Mouse (Mus musculus) gastrocnemius, adult 8-10 months (tissue): ENCODE data around the gene Dusp18. TPM values are rescaled to one million over a fixed set of nuclear protein-coding genes. Genes with fewer than 3 reads are reported as not detected.
"Not testable (repeated sequence)": the region's sequence is repeated elsewhere in the genome, so short reads cannot be mapped to it uniquely, and the experiment has no call there.

Source experiments
- DNase-seq, 2 experiments: peaks; one replicate each; pipeline ENCODE4 v3.0.0; 2022; ENCODE audit warnings: low spot score in 2 of 2
- total RNA-seq, 4 experiments: library from RNA; stranded (reverse); gene quantifications; 2 replicates each; pipeline ENCODE4 v1.2.4; 2022

Dusp18 gene
- total RNA-seq, 4 experiments from 2014 or later: 7.3 to 18.4 (median 14.0) TPM

DNA sequence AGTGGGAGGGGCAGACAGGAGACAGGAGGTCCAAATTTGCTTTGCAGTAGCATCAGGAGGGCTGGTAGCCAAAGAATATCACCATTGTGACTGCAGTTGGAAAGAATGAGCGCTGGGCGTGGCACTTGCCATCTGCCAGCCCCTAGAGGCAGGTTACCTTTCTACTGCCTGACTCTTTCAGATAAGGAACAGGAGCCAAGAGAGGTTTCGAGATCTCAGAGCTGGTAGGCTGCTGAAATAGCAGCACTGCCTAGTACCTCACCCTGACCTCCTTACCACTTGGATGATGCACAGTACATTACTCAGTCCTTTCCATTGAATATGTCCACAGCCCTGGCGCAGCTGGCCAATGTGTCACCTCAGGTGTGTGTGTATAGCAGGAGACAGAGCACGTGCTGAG lies 7.7 kb upstream of the Dusp18 start:
- no peak for DNase-seq

GRCm38 (mm10) chr11:3893970-3894369 lies 1.1 kb upstream of the Dusp18 start:
- no peak for DNase-seq

GRCm38 (mm10) chr11:3895458-3895857 lies 418 bp downstream of the Dusp18 start:
- DNase-seq: no peak

DNA sequence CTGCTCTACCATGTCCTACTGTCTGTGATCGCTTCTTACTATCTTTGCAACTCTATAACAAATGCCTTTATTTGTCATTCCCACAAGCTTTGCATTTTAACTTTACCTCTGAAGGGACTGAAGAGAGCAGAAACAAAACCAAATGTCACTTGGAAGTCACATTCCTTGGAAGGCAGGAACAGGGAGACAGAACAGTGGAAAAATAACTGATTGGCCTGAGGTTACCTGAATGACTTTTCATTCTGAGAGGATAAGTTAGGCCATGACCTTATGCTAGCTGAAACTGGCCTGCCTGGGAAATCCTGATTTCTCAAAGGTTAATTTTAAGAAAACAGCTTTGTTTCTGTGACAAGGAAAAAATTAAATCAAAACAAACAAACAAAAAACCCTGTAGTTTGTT lies 893 bp downstream of the Dusp18 start:
- no peak for DNase-seq

- no peak for DNase-seq
These were observed 5.3 kb downstream of the Dusp18 start for GRCm38 (mm10) chr11:3900296-3900695.

DNA sequence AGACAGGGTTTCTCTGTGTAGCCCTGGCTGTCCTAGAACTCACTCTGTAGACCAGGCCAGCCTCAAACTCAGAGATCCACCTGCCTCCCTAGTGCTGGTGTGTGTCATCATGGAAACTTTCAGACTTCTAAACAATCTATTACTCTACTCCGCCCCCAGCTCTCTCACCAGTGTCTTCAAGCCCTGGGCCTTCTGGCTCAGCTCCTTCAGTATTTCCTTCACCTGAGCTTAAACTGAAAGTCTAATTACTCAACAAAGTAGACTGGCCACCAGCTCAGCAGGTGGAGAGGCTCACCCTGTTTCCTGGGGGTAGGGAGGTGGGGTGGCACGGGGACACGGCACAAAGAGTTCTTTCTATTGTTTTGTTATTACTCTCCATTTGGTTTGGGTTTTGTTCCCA lies 7.5 kb downstream of the Dusp18 start:
- no peak for DNase-seq

DNA sequence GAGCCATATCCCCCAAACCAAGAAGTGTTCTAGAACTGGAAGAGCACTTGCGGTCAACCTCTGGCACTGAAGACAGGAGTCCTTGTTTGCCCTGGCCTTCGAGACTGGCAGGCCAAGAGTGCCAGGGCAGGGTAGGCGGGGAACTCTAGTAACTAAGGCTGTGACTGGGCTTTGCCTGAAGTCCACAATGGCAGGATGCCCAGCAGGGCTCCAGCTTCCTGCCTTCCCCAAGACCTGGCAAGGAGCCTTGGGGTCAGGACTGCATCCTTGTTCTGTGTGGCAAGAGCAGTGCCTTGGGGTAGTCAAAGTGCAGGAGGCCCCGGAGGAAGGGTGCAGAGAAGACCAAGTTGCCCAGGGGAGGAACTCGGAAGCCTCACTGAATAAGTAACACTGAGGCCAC lies 8.0 kb downstream of the Dusp18 start:
- peak; percentile 65 to 81 for DNase-seq

GRCm38 (mm10) chr11:3904673-3905072 lies 9.6 kb downstream of the Dusp18 start:
- DNase-seq: no peak

GRCm38 (mm10) chr11:3905446-3905845 lies 10.4 kb downstream of the Dusp18 start:
- DNase-seq: no peak

- DNase-seq: no peak
These were observed 14.2 kb downstream of the Dusp18 start for GRCm38 (mm10) chr11:3909236-3909635.

DNA sequence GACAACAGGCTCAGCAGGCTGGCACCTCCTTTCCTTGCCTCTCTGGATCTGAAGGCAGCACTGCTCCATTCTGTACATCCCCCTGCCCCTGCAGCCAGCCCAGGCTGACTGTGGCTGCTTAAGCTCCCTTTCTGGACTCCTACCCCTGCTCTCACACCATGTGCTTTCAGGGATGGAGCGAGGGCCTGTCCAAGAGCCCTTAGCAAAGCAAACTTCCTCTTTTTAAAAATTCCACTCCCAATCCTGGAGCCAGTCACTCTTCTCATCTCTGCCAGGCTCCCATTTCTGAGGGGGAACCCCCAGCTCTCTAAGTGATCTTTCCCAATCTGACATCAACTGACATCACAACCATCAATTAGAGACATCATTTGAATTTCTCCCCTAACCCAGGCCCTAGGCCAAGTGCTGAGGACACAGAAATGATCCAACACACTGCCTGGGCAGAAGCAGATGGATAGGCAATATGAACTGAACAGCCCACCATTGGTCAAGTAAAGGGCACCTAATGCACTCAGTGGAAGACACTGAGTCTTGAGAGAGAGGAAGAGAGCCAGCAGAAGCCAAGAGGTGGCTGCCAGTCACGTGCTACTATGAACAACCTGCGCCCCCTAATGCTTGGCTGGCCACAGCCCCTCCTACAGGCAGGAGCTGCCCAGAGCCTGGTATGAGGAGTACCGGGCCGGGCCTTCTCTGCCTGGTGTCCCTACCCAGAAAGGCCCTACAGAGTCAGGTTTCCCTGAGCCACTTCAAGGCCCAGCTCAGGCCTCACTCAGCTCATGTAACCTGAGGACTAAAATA lies 15.7 kb downstream of the Dusp18 start:
- DNase-seq: peak; percentile 69 to 80

GRCm38 (mm10) chr11:3911440-3911839 lies 16.4 kb downstream of the Dusp18 start:
- not testable (repeated sequence) for DNase-seq

- no peak for DNase-seq
These were observed 17.2 kb downstream of the Dusp18 start for GRCm38 (mm10) chr11:3912100-3912874.

GRCm38 (mm10) chr11:3912875-3913271 lies 17.8 kb downstream of the Dusp18 start:
- DNase-seq: peak; percentile 27 to 29

GRCm38 (mm10) chr11:3913316-3914108 lies 18.5 kb downstream of the Dusp18 start:
- DNase-seq: peak; percentile 90 to 92

DNA sequence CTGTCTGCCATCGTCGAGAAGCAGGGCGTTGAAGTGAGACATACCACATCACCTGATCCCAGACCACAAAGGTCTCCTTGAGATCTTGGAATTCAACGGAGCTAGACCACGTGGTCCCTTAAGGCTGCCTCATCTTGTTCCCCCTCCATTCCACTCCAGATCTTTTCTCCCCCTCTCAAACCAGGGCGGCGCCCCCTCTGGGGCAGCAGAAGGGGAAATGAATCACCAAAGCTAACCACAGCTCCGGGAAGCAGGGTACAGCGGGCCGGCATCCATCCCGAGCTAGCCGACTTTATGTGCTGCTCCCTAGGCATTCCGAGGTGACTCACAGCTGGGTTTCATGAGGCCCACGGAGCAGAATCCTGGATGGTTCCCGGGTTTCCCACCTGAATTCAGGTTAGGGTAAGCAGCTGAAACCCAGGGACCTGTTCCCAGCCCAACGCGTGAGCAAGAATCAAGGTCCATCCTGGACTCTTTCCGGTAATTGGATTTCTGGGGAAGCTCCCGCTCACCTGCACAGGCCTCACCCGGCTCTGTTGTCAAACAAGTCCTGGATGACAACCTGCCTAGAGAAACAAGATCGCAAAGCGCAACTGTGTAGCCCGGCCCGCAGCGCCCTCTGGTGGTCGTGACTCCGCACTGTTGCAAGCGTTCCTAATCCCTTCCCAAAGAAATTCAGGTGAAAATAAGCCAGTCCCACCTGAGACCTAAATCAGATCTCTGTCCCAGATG lies 19.2 kb downstream of the Dusp18 start, which contains the start of gene Slc35e4:
Gene Slc35e4, minus strand, starts transcription at position 556 of the 732 bp plus-strand sequence.
- DNase-seq: peak; percentile 58 to 63

- no peak for DNase-seq
These were observed 23.7 kb downstream of the Dusp18 start for GRCm38 (mm10) chr11:3918738-3919137.

GRCm38 (mm10) chr11:3920476-3920875 lies 25.4 kb downstream of the Dusp18 start:
- no peak for DNase-seq

DNA sequence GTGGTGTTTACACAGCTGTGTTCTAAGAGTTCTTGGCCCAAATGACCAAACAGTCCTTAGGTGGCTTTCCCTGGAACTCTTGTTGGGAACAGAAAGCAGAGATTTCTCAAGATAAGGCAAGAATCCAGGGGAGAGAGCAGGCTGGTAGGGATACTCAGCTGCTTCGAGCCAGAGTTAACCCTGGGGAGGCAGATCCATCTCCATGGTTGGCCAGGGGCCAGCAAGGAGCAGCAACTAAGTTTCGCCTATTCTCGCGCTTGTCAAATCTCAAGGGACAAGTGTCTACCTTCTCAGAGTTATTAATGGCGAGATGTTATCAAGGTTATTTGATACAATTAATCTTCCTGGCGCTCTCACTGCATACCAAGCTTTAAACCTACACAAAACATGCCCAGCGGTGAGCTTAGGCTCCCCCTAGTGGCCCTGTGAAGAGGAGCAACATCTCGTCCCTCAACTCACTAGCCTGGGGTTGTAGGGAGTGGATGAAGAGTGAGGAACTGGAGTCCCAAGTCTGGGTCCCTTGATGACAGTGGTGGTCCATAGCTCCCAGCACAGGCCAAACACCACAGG lies 26.3 kb downstream of the Dusp18 start:
- DNase-seq: no peak

- DNase-seq: no peak
These were observed 27.1 kb downstream of the Dusp18 start for GRCm38 (mm10) chr11:3922115-3922514.

DNA sequence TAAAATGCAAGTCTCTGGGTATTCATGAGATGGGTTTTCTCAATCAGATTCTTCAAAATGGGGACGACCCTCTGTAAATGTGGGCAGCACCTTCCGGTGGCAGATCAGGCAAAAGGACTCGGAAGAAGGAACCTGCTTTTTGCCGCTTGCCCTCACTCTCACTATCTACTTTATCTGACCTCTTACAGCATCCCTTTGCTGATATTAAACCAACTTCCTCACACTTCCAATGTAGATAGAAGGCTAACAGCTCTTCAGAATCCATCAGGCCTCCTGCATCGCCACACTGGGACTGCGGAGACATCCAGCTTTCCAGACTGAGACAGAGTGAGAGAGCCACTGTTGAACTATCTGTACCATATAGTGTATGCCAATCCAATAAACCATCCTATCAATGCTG lies 27.7 kb downstream of the Dusp18 start:
- no peak for DNase-seq
